Mouse (Mus musculus): ENCODE measurements around the gene Spag8. TPM values are rescaled to one million over a fixed set of nuclear protein-coding genes. Genes with fewer than 3 reads are reported as not detected.

Spag8 gene
- polyA plus RNA-seq (2014; fragmentation: Illumina TruSeq; extraction: RNeasy Lipid Tissue Mini Kit (QIAGEN cat#74804); ENCODE audit: low read depth, low replicate concordance), result not detected

DNA sequence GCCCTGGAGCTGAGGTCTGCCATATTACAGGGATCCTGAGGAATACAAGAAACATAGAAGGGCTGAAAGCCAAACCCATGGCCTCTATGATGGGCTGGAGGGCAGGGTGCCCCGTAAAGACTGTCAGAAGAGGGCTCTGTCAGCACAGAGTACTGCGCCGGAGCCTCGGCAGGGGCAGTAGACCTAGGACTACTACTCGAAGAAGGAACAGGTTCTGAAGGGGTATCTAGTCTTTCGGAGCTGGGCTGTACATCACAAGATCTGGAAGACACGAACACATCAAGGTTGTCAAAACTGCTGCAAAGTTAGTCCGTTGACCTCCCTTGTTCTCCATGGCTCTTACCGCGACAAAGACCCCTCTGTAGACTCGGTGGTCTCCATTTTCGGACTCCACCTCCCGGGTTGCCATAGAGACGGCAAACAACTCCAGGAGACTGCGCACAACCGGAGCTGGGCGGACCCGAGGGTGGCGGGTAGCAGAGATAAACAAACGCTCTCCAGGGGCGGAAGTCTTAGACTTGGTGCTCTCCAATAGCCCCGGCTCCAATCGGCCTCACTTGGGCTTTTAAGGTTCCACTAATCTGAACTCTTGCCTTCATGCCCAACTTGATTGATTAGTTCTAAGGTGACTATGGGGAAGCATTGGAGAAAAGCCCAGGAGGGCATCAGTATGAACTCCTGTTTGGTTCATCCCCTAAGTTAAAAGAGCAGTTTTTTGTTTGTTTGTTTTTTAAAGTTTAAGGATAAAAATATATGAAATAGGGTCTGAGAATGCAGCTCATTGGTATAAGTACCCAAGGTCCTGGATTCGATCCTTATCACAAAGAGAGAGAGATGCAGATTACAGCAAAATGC lies at the start of gene Spag8:
Gene Spag8, minus strand, starts transcription at position 434 of the 855 bp plus-strand sequence.

DNA sequence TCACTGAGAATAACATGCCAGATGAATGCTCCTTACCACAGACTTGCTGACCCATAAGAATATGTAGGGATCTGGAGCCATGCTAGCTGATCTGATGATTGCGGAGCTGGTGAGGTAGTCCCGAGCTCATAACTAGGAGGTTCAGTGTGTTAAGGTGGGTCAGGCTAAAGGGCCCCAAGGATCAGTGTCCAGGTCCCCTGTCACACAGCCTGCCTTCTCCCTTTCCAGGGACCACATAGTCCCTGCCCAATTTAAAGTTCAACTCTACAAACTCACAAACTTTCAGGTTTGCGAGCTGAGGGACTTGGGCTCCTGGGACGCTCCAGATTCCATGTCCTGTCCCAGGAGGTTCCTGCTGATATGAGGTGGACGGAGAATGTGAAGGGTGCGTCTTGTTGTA lies 47.3 kb upstream of the Spag8 start, which contains the start of gene Olfr70:
Gene Olfr70, minus strand, starts transcription at position 101 of the 400 bp plus-strand sequence.

GRCm38 (mm10) chr4:43668782-43669427 lies 15.5 kb upstream of the Spag8 start, which contains the start of the genes Tmem8b and Fam221b:
Tmem8b (plus strand) TSS chr4:43668971.
Fam221b (minus strand) TSS chr4:43669145.

DNA sequence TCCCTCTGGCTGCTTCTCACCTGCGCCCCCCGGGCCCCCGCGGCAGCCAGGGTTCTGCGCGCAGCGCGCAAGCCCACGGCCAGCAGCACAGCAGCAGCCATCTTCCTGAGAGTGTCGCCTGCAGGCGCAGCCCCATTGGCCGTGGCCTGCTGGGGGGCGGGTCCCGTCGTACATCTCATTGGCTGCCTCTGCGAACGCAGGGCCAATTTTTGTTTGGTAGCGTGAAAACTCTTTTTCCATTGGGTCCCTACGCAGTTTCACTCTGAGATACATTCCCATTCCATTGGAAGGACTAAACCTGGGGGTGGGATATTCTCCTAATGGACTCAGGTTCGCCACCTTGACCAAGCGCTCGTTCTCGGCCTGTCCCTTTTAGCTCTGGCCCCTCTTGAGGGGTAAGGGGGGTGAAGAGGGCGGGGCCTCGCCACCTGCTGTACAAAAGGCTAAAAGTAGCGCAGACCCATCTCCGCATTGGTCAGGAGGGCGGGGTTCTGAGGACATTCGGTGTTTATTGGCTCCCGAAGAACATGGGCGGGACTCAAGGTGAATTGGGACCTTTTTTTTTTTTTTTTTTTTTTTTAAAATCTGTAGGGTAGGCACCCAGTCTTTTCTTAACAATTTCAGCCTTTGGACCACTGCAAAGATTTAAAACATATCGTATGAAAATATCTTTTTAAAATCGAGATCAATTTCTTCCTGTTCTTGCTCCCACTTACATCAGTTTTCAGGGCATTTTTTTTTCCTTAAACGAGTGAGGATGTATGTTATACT lies 3.1 kb upstream of the Spag8 start, which contains the start of gene Hint2:
Gene Hint2, minus strand, starts transcription at position 128 of the 771 bp plus-strand sequence.

GRCm38 (mm10) chr4:43631046-43631955 lies 22.1 kb downstream of the Spag8 start, which contains the start of gene Npr2:
Npr2 (plus strand) TSS chr4:43631935.

Other genes starting within 250 kb of the Spag8 start
- gene Fam166b, start 224.5 kb downstream of the Spag8 start, polyA plus RNA-seq (2014; fragmentation: Illumina TruSeq; extraction: RNeasy Lipid Tissue Mini Kit (QIAGEN cat#74804); ENCODE audit: low read depth, low replicate concordance), result not detected
- 0.88 TPM for gene Tesk1, start 211.7 kb downstream of the Spag8 start, polyA plus RNA-seq (2014; fragmentation: Illumina TruSeq; extraction: RNeasy Lipid Tissue Mini Kit (QIAGEN cat#74804); ENCODE audit: low read depth, low replicate concordance)
- gene Cd72, start 199.0 kb downstream of the Spag8 start, polyA plus RNA-seq (2014; fragmentation: Illumina TruSeq; extraction: RNeasy Lipid Tissue Mini Kit (QIAGEN cat#74804); ENCODE audit: low read depth, low replicate concordance), result 8.8 TPM
- gene Sit1, start 169.9 kb downstream of the Spag8 start, polyA plus RNA-seq (2014; fragmentation: Illumina TruSeq; extraction: RNeasy Lipid Tissue Mini Kit (QIAGEN cat#74804); ENCODE audit: low read depth, low replicate concordance), result not detected
- gene Ccdc107, start 160.7 kb downstream of the Spag8 start, polyA plus RNA-seq (2014; fragmentation: Illumina TruSeq; extraction: RNeasy Lipid Tissue Mini Kit (QIAGEN cat#74804); ENCODE audit: low read depth, low replicate concordance), result 10.5 TPM
- 22.4 TPM for gene Arhgef39, start 153.9 kb downstream of the Spag8 start, polyA plus RNA-seq (2014; fragmentation: Illumina TruSeq; extraction: RNeasy Lipid Tissue Mini Kit (QIAGEN cat#74804); ENCODE audit: low read depth, low replicate concordance)
- gene Car9, start 146.6 kb downstream of the Spag8 start, polyA plus RNA-seq (2014; fragmentation: Illumina TruSeq; extraction: RNeasy Lipid Tissue Mini Kit (QIAGEN cat#74804); ENCODE audit: low read depth, low replicate concordance), result 22.6 TPM
- gene Tpm2, start 129.8 kb downstream of the Spag8 start, polyA plus RNA-seq (2014; fragmentation: Illumina TruSeq; extraction: RNeasy Lipid Tissue Mini Kit (QIAGEN cat#74804); ENCODE audit: low read depth, low replicate concordance), result 135 TPM
- gene Creb3, start 91.3 kb downstream of the Spag8 start, polyA plus RNA-seq (2014; fragmentation: Illumina TruSeq; extraction: RNeasy Lipid Tissue Mini Kit (QIAGEN cat#74804); ENCODE audit: low read depth, low replicate concordance), result 13.0 TPM
- 75.7 TPM for gene Tln1, start 90.9 kb downstream of the Spag8 start, polyA plus RNA-seq (2014; fragmentation: Illumina TruSeq; extraction: RNeasy Lipid Tissue Mini Kit (QIAGEN cat#74804); ENCODE audit: low read depth, low replicate concordance)
- gene Rgp1, start 74.9 kb downstream of the Spag8 start, polyA plus RNA-seq (2014; fragmentation: Illumina TruSeq; extraction: RNeasy Lipid Tissue Mini Kit (QIAGEN cat#74804); ENCODE audit: low read depth, low replicate concordance), result 5.5 TPM
- 1.9 TPM for gene Gba2, start 74.7 kb downstream of the Spag8 start, polyA plus RNA-seq (2014; fragmentation: Illumina TruSeq; extraction: RNeasy Lipid Tissue Mini Kit (QIAGEN cat#74804); ENCODE audit: low read depth, low replicate concordance)
- not detected for gene Msmp, start 69.1 kb downstream of the Spag8 start, polyA plus RNA-seq (2014; fragmentation: Illumina TruSeq; extraction: RNeasy Lipid Tissue Mini Kit (QIAGEN cat#74804); ENCODE audit: low read depth, low replicate concordance)
- 3.2 TPM for gene Npr2, start 21.7 kb downstream of the Spag8 start, polyA plus RNA-seq (2014; fragmentation: Illumina TruSeq; extraction: RNeasy Lipid Tissue Mini Kit (QIAGEN cat#74804); ENCODE audit: low read depth, low replicate concordance)
- gene Hint2, start 2.9 kb upstream of the Spag8 start, polyA plus RNA-seq (2014; fragmentation: Illumina TruSeq; extraction: RNeasy Lipid Tissue Mini Kit (QIAGEN cat#74804); ENCODE audit: low read depth, low replicate concordance), result 8.2 TPM
- 2.7 TPM for gene Tmem8b, start 15.4 kb upstream of the Spag8 start, polyA plus RNA-seq (2014; fragmentation: Illumina TruSeq; extraction: RNeasy Lipid Tissue Mini Kit (QIAGEN cat#74804); ENCODE audit: low read depth, low replicate concordance)
- gene Fam221b, start 15.6 kb upstream of the Spag8 start, polyA plus RNA-seq (2014; fragmentation: Illumina TruSeq; extraction: RNeasy Lipid Tissue Mini Kit (QIAGEN cat#74804); ENCODE audit: low read depth, low replicate concordance), result 0.47 TPM
- not detected for gene Olfr70, start 47.2 kb upstream of the Spag8 start, polyA plus RNA-seq (2014; fragmentation: Illumina TruSeq; extraction: RNeasy Lipid Tissue Mini Kit (QIAGEN cat#74804); ENCODE audit: low read depth, low replicate concordance)
- gene Olfr71, start 56.7 kb upstream of the Spag8 start, polyA plus RNA-seq (2014; fragmentation: Illumina TruSeq; extraction: RNeasy Lipid Tissue Mini Kit (QIAGEN cat#74804); ENCODE audit: low read depth, low replicate concordance), result not detected
- gene Hrct1, start 73.6 kb upstream of the Spag8 start, polyA plus RNA-seq (2014; fragmentation: Illumina TruSeq; extraction: RNeasy Lipid Tissue Mini Kit (QIAGEN cat#74804); ENCODE audit: low read depth, low replicate concordance), result not detected
- gene Spaar, start 76.4 kb upstream of the Spag8 start, polyA plus RNA-seq (2014; fragmentation: Illumina TruSeq; extraction: RNeasy Lipid Tissue Mini Kit (QIAGEN cat#74804); ENCODE audit: low read depth, low replicate concordance), result 0.54 TPM
- gene Olfr159, start 117.4 kb upstream of the Spag8 start, polyA plus RNA-seq (2014; fragmentation: Illumina TruSeq; extraction: RNeasy Lipid Tissue Mini Kit (QIAGEN cat#74804); ENCODE audit: low read depth, low replicate concordance), result not detected
- gene Olfr156, start 170.3 kb upstream of the Spag8 start, polyA plus RNA-seq (2014; fragmentation: Illumina TruSeq; extraction: RNeasy Lipid Tissue Mini Kit (QIAGEN cat#74804); ENCODE audit: low read depth, low replicate concordance), result not detected
- not detected for gene Olfr157, start 186.6 kb upstream of the Spag8 start, polyA plus RNA-seq (2014; fragmentation: Illumina TruSeq; extraction: RNeasy Lipid Tissue Mini Kit (QIAGEN cat#74804); ENCODE audit: low read depth, low replicate concordance)
- gene Olfr155, start 198.0 kb upstream of the Spag8 start, polyA plus RNA-seq (2014; fragmentation: Illumina TruSeq; extraction: RNeasy Lipid Tissue Mini Kit (QIAGEN cat#74804); ENCODE audit: low read depth, low replicate concordance), result not detected
- gene Reck, start 221.9 kb upstream of the Spag8 start, polyA plus RNA-seq (2014; fragmentation: Illumina TruSeq; extraction: RNeasy Lipid Tissue Mini Kit (QIAGEN cat#74804); ENCODE audit: low read depth, low replicate concordance), result 8.7 TPM